Mouse (Mus musculus) kidney, embryonic 14.5 days (tissue): ENCODE measurements around the gene Fbxw15. TPM values are rescaled to one million over a fixed set of nuclear protein-coding genes. Genes with fewer than 3 reads are reported as not detected.
"Not testable (repeated sequence)": the region's sequence is repeated elsewhere in the genome, so short reads cannot be mapped to it uniquely, and the experiment has no call there.

Experiments used
- ATAC-seq: fragments of 200-750 bp; cut with Nextera tagmentation; 2 replicates; pipeline ENCODE4 v1.8.0; 2017; ENCODE audit warnings: moderate number of reproducible peaks, mild to moderate bottlenecking, moderate TSS enrichment, moderate library complexity; ENCODE audit not compliant: low FRiP score, low TSS enrichment
- H3K27ac ChIP-seq: fragments of 300-500 bp; sonication (generic); 2 replicates; pipeline ENCODE4 v1.5.1; 2014; ENCODE audit warnings: low read depth, mild to moderate bottlenecking, low read length, moderate library complexity, mixed read lengths
- H3K27me3 ChIP-seq: fragments of 300-500 bp; sonication (generic); 2 replicates; pipeline ENCODE4 v1.6.1; 2014; ENCODE audit warnings: mild to moderate bottlenecking, low read length; ENCODE audit not compliant: control insufficient read depth, insufficient read depth
- H3K36me3 ChIP-seq: fragments of 300-500 bp; sonication (generic); 2 replicates; pipeline ENCODE4 v1.6.1; 2014; ENCODE audit warnings: low read length, mixed read lengths; ENCODE audit not compliant: control insufficient read depth, insufficient read depth
- H3K4me1 ChIP-seq: fragments of 300-500 bp; sonication (generic); 2 replicates; pipeline ENCODE4 v1.6.1; 2014; ENCODE audit warnings: low read length, mixed read lengths; ENCODE audit not compliant: control insufficient read depth, insufficient read depth
- H3K4me2 ChIP-seq: fragments of 300-500 bp; sonication (generic); replicated peaks from 2 replicates; pipeline ENCODE4 v1.6.1; 2014; ENCODE audit warnings: low read depth, mild to moderate bottlenecking, low read length
- H3K4me3 ChIP-seq: fragments of 300-500 bp; sonication (generic); 2 replicates; pipeline ENCODE4 v1.5.1; 2014; ENCODE audit warnings: mild to moderate bottlenecking, low read length
- H3K9ac ChIP-seq: fragments of 300-500 bp; sonication (generic); 2 replicates; pipeline ENCODE4 v1.6.1; 2014; ENCODE audit warnings: low read depth, mild to moderate bottlenecking, low read length, moderate library complexity
- H3K9me3 ChIP-seq: fragments of 300-500 bp; sonication (generic); 2 replicates; pipeline ENCODE4 v1.6.1; 2016; ENCODE audit warnings: low read length; ENCODE audit not compliant: control insufficient read depth
- WGBS: fragments of 180-500 bp; shearing (Covaris S2); extraction: QIAGEN DNeasy Blood & Tissue Kit; methylation state at CpG from one replicate; pipeline ENCODE4 v1.1.7; 2014; 5-methylcytosine and 5-hydroxymethylcytosine counted together
- polyA plus RNA-seq: library from polyadenylated mRNA; unstranded; fragments of >200 nt; fragmentation: Nextera tagmentation; extraction: Ambion mirVana; gene quantifications from 2 replicates; pipeline ENCODE4 v1.2.1, GENCODE M21; 2014

The Fbxw15 gene
- 0.43 and 0.79 TPM in 2 replicates for polyA plus RNA-seq

- not testable (repeated sequence) for H3K4me3 ChIP-seq, H3K27me3 ChIP-seq, H3K4me2 ChIP-seq, H3K4me1 ChIP-seq, ATAC-seq, H3K9me3 ChIP-seq, H3K27ac ChIP-seq, H3K9ac ChIP-seq, H3K36me3 ChIP-seq
- 82% methylated on average over 4 of the region's 4 CpGs for WGBS
Measured at GRCm38 (mm10) chr9:109568162-109568561, at the start of gene Fbxw15. TSS of gene Fbxw15 (minus strand) at chr9:109568262.

DNA sequence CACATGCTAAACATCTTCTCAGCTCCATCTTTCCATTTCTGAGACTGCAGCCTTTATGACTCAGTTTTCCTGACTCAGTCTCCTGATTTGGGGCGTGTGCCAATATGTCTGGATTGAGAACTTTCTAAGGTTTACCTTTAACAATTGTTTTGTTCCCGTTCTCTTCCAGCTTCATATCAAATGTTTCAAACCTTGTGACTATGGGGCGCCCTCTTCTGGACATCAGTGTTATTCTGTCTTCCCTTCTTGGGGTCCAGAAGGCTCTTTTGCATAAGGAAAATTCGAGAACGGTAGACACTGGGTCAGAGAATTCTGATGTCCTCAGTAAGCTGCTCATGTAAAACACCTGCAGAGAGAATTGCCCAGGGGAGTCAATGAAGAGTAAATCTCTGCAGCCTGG lies 38.8 kb upstream of the Fbxw15 start:
- 45% methylated on average over 5 of the region's 5 CpGs for WGBS
- H3K9ac ChIP-seq, H3K4me1 ChIP-seq, H3K27me3 ChIP-seq, H3K4me2 ChIP-seq, H3K4me3 ChIP-seq, ATAC-seq, H3K9me3 ChIP-seq, H3K36me3 ChIP-seq, H3K27ac ChIP-seq: not testable (repeated sequence)

DNA sequence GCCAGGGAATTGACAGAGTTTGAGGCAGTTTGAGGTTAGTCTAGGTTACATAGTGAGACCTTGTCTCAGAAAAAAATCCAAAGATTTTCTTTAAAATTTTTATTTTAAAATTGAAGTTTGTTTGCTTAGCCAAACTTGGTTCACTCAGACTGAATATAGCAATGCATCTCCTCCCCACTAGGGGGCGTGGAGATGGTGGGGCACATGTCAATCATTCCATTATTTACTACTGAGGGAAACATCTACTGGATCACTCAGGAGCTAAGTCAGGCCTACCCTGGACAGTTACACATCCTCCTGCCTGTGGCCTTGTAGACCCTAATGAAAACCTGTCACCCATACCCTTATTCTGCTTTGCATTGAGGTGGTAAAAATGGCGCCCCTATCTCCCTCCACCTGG lies 34.1 kb upstream of the Fbxw15 start:
- not testable (repeated sequence) for H3K36me3 ChIP-seq, H3K27me3 ChIP-seq, H3K9me3 ChIP-seq, H3K4me3 ChIP-seq, H3K9ac ChIP-seq, H3K4me1 ChIP-seq, ATAC-seq, H3K4me2 ChIP-seq, H3K27ac ChIP-seq
- 58% methylated on average over 2 of the region's 2 CpGs for WGBS

- Histone ChIP-seq H3K9me3 (no peaks in the 10 kb centered on the region; the same call in 1 of the 2 replicates), H3K4me2 (no peak overlapping the region), H3K27ac (no peak overlapping the region), H3K36me3 (no peaks in the 10 kb centered on the region), H3K4me1 (no peaks in the 10 kb centered on the region), H3K4me3 (no peak overlapping the region), H3K27me3 (no peaks in the 10 kb centered on the region), H3K9ac (no peak overlapping the region)
- ATAC-seq = no peak
Measured at GRCm38 (mm10) chr9:109597226-109597625, 29.2 kb upstream of the Fbxw15 start.

DNA sequence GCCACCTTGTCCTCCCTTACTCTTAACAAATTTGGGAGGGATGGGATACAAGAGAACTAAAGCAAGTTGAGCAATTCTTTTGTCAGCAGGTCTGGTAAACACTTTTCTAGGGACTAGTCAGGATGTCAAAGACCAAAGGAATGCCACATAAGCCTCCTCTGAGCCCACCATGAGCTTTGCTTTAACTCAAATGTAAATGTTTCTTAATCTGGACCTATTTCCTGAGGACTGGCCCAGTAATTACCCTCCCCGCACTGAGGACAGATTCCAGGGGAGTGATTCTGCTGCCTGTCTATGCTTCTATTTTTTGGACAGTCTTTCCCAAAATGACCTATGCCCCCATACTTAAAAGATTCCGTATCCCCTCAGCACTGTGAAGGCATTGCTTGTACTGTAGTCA lies 26.8 kb upstream of the Fbxw15 start:
- 89% methylated on average over 2 of the region's 2 CpGs for WGBS
- Histone ChIP-seq H3K4me1 (no peaks in the 10 kb centered on the region), H3K27ac (no peak overlapping the region), H3K27me3 (no peaks in the 10 kb centered on the region), H3K36me3 (no peaks in the 10 kb centered on the region), H3K4me3 (no peak overlapping the region), H3K9ac (no peak overlapping the region), H3K4me2 (no peak overlapping the region), H3K9me3 (no peaks in the 10 kb centered on the region; the same call in 1 of the 2 replicates)
- no peak for ATAC-seq

DNA sequence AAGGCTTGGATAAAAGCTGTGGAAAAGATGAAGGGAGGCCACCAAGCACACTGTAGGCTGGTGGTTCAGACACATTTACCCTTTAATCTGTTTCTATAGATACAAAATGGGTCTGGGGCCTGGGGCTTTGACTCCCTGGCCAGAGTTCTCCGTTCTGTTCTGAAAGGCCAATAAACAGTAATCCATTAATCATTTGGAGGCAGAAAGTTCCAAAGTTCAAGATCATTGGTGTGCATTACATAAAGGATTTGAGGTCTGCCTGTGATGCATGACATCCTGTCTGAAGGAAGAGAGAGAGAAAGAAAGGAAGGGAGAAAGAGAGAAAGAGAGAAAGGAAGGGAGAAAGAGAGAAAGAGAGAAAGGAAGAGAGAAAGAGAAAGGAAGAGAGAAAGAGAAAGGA lies 2.5 kb downstream of the Fbxw15 start:
- WGBS = 23% methylated on average over 1 of the region's 1 CpGs
- no peak overlapping the region for H3K9ac ChIP-seq
- no peak overlapping the region for H3K4me3 ChIP-seq
- H3K9me3 ChIP-seq = no peaks in the 10 kb centered on the region
- H3K4me2 ChIP-seq = no peak overlapping the region
- no peak for ATAC-seq
- H3K27me3 ChIP-seq = no peaks in the 10 kb centered on the region
- H3K4me1 ChIP-seq = no peaks in the 10 kb centered on the region
- no peaks in the 10 kb centered on the region for H3K36me3 ChIP-seq
- H3K27ac ChIP-seq = no peak overlapping the region

GRCm38 (mm10) chr9:109562106-109562505 lies 6.0 kb downstream of the Fbxw15 start:
- not testable (repeated sequence) for H3K36me3 ChIP-seq, H3K4me1 ChIP-seq, H3K9me3 ChIP-seq, H3K27me3 ChIP-seq, H3K9ac ChIP-seq, ATAC-seq, H3K4me3 ChIP-seq, H3K4me2 ChIP-seq, H3K27ac ChIP-seq

DNA sequence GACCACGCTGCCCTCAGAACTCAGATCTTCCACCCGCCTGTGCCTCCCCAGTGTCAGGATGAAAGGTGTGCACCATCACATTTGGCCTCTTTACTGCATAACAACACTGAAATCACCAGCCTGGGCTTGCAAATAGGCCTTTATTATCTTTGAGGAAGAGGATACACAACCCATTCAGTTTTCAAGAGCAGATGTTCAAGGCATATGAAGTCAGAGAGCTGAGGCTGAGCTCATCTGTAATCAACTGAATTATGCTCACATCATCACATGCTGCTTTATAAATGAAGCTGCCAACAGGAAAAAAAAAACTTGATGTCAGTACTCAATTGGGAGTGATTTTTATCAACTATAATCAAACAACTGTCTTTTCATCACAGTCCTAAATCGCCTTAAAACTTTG lies 15.6 kb downstream of the Fbxw15 start:
- Histone ChIP-seq H3K27ac (no peak overlapping the region), H3K9ac (no peak overlapping the region), H3K4me2 (no peak overlapping the region), H3K9me3 (no peaks in the 10 kb centered on the region), H3K27me3 (no peaks in the 10 kb centered on the region), H3K4me3 (no peak overlapping the region), H3K36me3 (no peaks in the 10 kb centered on the region), H3K4me1 (no peaks in the 10 kb centered on the region)
- ATAC-seq = no peak
- 49% methylated on average over 3 of the region's 3 CpGs for WGBS

GRCm38 (mm10) chr9:109549666-109550065 lies 18.4 kb downstream of the Fbxw15 start:
- H3K4me2 ChIP-seq, H3K36me3 ChIP-seq, H3K9me3 ChIP-seq, H3K4me3 ChIP-seq, ATAC-seq, H3K27ac ChIP-seq, H3K4me1 ChIP-seq, H3K9ac ChIP-seq, H3K27me3 ChIP-seq: not testable (repeated sequence)
- 24% methylated on average over 2 of the region's 2 CpGs for WGBS
